Mouse (Mus musculus) midbrain, embryonic 14.5 days (tissue): Measurements from ENCODE around the gene Snx25. TPM values are rescaled to one million over a fixed set of nuclear protein-coding genes. Genes with fewer than 3 reads are reported as not detected.
"Not testable (repeated sequence)": the region's sequence is repeated elsewhere in the genome, so short reads cannot be mapped to it uniquely, and the experiment has no call there.

ENCODE experiments used
- ATAC-seq: fragments of 200-750 bp; cut with Nextera tagmentation; 2 replicates; pipeline ENCODE4 v1.8.0; 2017; ENCODE audit warnings: moderate number of reproducible peaks, moderate library complexity; ENCODE audit not compliant: low FRiP score, low TSS enrichment
- DNase-seq: peaks from one replicate; pipeline ENCODE4 v3.0.0-alpha.2; 2015
- H3K27ac ChIP-seq: fragments of 300-500 bp; sonication (generic); replicated peaks from 2 replicates; pipeline ENCODE4 v1.5.1; 2014; ENCODE audit warnings: mild to moderate bottlenecking, low read depth, low read length, moderate library complexity
- H3K27me3 ChIP-seq: fragments of 300-500 bp; sonication (generic); 2 replicates; pipeline ENCODE4 v1.6.1; 2014; ENCODE audit warnings: low read length, control low read depth, mixed read lengths; ENCODE audit not compliant: control insufficient read depth, insufficient read depth
- H3K36me3 ChIP-seq: fragments of 300-500 bp; sonication (generic); 2 replicates; pipeline ENCODE4 v1.6.1; 2014; ENCODE audit warnings: low read length, control low read depth; ENCODE audit not compliant: control insufficient read depth, insufficient read depth
- H3K4me1 ChIP-seq: fragments of 300-500 bp; sonication (generic); 2 replicates; pipeline ENCODE4 v1.6.1; 2014; ENCODE audit warnings: mild to moderate bottlenecking, antibody characterized with exemption, low read length, control low read depth; ENCODE audit not compliant: control insufficient read depth, insufficient read depth
- H3K4me2 ChIP-seq: fragments of 300-500 bp; sonication (generic); 2 replicates; pipeline ENCODE4 v1.6.1; 2014; ENCODE audit warnings: mild to moderate bottlenecking, low read length, moderate library complexity
- H3K4me3 ChIP-seq: fragments of 300-500 bp; sonication (generic); replicated peaks from 2 replicates; pipeline ENCODE4 v1.5.1; 2014; ENCODE audit warnings: low read depth, low read length
- H3K9ac ChIP-seq: fragments of 300-500 bp; sonication (generic); replicated peaks from 2 replicates; pipeline ENCODE4 v1.6.1; 2014; ENCODE audit warnings: mild to moderate bottlenecking, low read length, moderate library complexity
- H3K9me3 ChIP-seq: fragments of 300-500 bp; sonication (generic); 2 replicates; pipeline ENCODE4 v1.6.1; 2016; ENCODE audit warnings: low read length, control low read depth, mixed read lengths; ENCODE audit not compliant: control insufficient read depth
- WGBS: fragments of 180-500 bp; shearing (Covaris S2); extraction: QIAGEN DNeasy Blood & Tissue Kit; methylation state at CpG from one replicate; pipeline ENCODE4 v1.1.7; 2014; 5-methylcytosine and 5-hydroxymethylcytosine counted together
- polyA plus RNA-seq: library from polyadenylated mRNA; unstranded; fragments of >200 nt; fragmentation: Nextera tagmentation; extraction: Ambion mirVana; gene quantifications from 2 replicates; pipeline ENCODE4 v1.2.1, GENCODE M21; 2014

Gene Snx25
- polyA plus RNA-seq, 1 experiment from 2014 or later: 14.0 TPM

GRCm38 (mm10) chr8:46119176-46119575 is 32.8 kb downstream of the Snx25 start:
- DNase-seq (no peak), ATAC-seq (no peak)
- WGBS: 95% methylated on average over 3 of the region's 3 CpGs
- no peaks in the 10 kb centered on the region for H3K9me3 ChIP-seq
- no peaks in the 10 kb centered on the region for H3K36me3 ChIP-seq
- H3K4me2 ChIP-seq: no peak overlapping the region
- H3K4me1 ChIP-seq: no peaks in the 10 kb centered on the region
- no peak overlapping the region for H3K9ac ChIP-seq
- H3K27ac ChIP-seq: no peak overlapping the region
- no peak overlapping the region for H3K4me3 ChIP-seq
- H3K27me3 ChIP-seq: no peaks in the 10 kb centered on the region

- Histone ChIP-seq H3K9ac (no peak overlapping the region), H3K4me2 (no peak overlapping the region), H3K4me3 (no peak overlapping the region), H3K27ac (no peak overlapping the region), H3K4me1 (no peaks in the 10 kb centered on the region), H3K27me3 (no peaks in the 10 kb centered on the region), H3K36me3 (no peaks in the 10 kb centered on the region), H3K9me3 (no peaks in the 10 kb centered on the region)
- DNase-seq: no peak
- no peak for ATAC-seq
- WGBS: 92% methylated on average over 3 of the region's 3 CpGs
Measured at GRCm38 (mm10) chr8:46117172-46117571, 34.8 kb downstream of the Snx25 start.

GRCm38 (mm10) chr8:46113421-46114170 is 38.4 kb downstream of the Snx25 start:
- H3K9me3 ChIP-seq, H3K36me3 ChIP-seq, H3K4me1 ChIP-seq, ATAC-seq, H3K9ac ChIP-seq, H3K4me2 ChIP-seq, H3K27me3 ChIP-seq, H3K27ac ChIP-seq, DNase-seq, H3K4me3 ChIP-seq: not testable (repeated sequence)

- DNase-seq: no peak
- H3K27me3 ChIP-seq: no peaks in the 10 kb centered on the region
Measured at GRCm38 (mm10) chr8:46107690-46108089, 44.3 kb downstream of the Snx25 start.

GRCm38 (mm10) chr8:46103434-46103833 is 48.5 kb downstream of the Snx25 start:
- DNase-seq (no peak), ATAC-seq (no peak)
- Histone ChIP-seq H3K27ac (no peak overlapping the region), H3K4me2 (no peak overlapping the region), H3K27me3 (no peaks in the 10 kb centered on the region), H3K4me1 (no peaks in the 10 kb centered on the region), H3K9me3 (0 out of 2 replicates have a peak, but pooled peaks cover 3% of the 10 kb centered on the region), H3K9ac (no peak overlapping the region), H3K36me3 (0 out of 2 replicates have a peak, but pooled peaks cover 10% of the 10 kb centered on the region), H3K4me3 (no peak overlapping the region)
- 96% methylated on average over 11 of the region's 11 CpGs for WGBS

More at GRCm38 (mm10) chr8:46107690-46108089, 44.3 kb downstream of the Snx25 start:
- Histone ChIP-seq H3K9ac (no peak overlapping the region), H3K4me2 (no peak overlapping the region), H3K4me3 (no peak overlapping the region), H3K36me3 (no peaks in the 10 kb centered on the region), H3K9me3 (no peaks in the 10 kb centered on the region), H3K27ac (no peak overlapping the region), H3K4me1 (no peaks in the 10 kb centered on the region)
- no peak for ATAC-seq

DNA sequence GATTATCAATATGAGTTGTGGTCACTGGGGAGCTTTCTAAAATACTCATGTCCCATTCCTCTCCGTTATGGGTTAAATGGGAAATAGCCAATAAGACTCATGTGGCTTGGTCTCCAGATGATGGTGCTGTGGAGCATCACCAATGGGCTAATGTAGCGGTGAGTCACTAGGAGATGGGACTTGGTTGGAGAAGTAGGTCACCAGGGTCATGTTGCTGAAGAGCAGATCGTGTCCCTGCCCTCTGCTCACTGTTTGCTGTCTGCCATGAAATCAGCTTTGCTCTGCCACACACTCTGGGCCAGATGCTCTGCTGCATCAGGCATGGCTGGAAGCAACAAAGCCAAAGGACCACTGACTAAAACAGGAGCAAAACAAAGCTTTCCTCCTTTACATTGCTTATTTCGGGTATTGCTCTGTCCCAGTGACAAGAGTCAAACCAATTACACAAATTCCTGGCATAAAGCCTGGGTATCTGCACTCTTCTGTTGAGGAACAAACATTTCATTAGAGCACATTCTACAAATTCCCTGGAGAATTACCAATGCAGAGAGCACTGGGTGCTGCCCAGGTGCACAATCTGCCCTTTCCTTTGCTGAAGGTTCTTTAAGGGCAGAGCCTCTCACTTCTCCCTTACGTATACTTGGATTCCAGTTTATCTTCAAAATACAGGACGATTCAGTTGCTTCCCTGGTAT is 59.1 kb downstream of the Snx25 start:
- H3K27ac ChIP-seq: no peak overlapping the region
- no peak for DNase-seq
- H3K4me1 ChIP-seq: no peaks in the 10 kb centered on the region
- H3K9ac ChIP-seq: no peak overlapping the region
- no peaks in the 10 kb centered on the region for H3K9me3 ChIP-seq
- no peak for ATAC-seq
- H3K36me3 ChIP-seq: no peaks in the 10 kb centered on the region
- 84% methylated on average over 6 of the region's 6 CpGs for WGBS
- H3K4me2 ChIP-seq: no peak overlapping the region
- H3K4me3 ChIP-seq: no peak overlapping the region
- H3K27me3 ChIP-seq: no peaks in the 10 kb centered on the region

GRCm38 (mm10) chr8:46083141-46083540 is 68.8 kb downstream of the Snx25 start:
- DNase-seq: no peak
- H3K4me3 ChIP-seq: no peak overlapping the region
- no peaks in the 10 kb centered on the region for H3K4me1 ChIP-seq
- no peak overlapping the region for H3K9ac ChIP-seq
- H3K27ac ChIP-seq: no peak overlapping the region
- H3K36me3 ChIP-seq: peaks cover 11% of the 10 kb centered on the region; the same call in 1 of the 2 replicates
- no peak for ATAC-seq
- no peaks in the 10 kb centered on the region for H3K27me3 ChIP-seq
- H3K9me3 ChIP-seq: no peaks in the 10 kb centered on the region
- 85% methylated on average over 5 of the region's 5 CpGs for WGBS
- H3K4me2 ChIP-seq: no peak overlapping the region

GRCm38 (mm10) chr8:46081030-46081429 is 70.9 kb downstream of the Snx25 start:
- no peak for ATAC-seq
- 76% methylated on average over 2 of the region's 2 CpGs for WGBS

GRCm38 (mm10) chr8:46078866-46079265 is 73.1 kb downstream of the Snx25 start:
- no peak for DNase-seq
- no peaks in the 10 kb centered on the region for H3K4me1 ChIP-seq
- H3K27ac ChIP-seq: no peak overlapping the region
- no peak overlapping the region for H3K4me3 ChIP-seq
- H3K4me2 ChIP-seq: no peak overlapping the region
- H3K36me3 ChIP-seq: peaks cover 11% of the 10 kb centered on the region; the same call in 1 of the 2 replicates
- WGBS: 95% methylated on average over 6 of the region's 6 CpGs
- H3K9ac ChIP-seq: no peak overlapping the region
- H3K27me3 ChIP-seq: no peaks in the 10 kb centered on the region
- ATAC-seq: no peak
- H3K9me3 ChIP-seq: no peaks in the 10 kb centered on the region

More at GRCm38 (mm10) chr8:46081030-46081429, 70.9 kb downstream of the Snx25 start:
- Histone ChIP-seq H3K27me3 (no peaks in the 10 kb centered on the region), H3K4me3 (no peak overlapping the region), H3K27ac (no peak overlapping the region), H3K9me3 (no peaks in the 10 kb centered on the region), H3K36me3 (peaks cover 11% of the 10 kb centered on the region; the same call in 1 of the 2 replicates), H3K4me2 (no peak overlapping the region), H3K4me1 (no peaks in the 10 kb centered on the region), H3K9ac (no peak overlapping the region)
- DNase-seq: no peak
